Mouse (Mus musculus) right cerebral cortex, postnatal 25 days (tissue): ENCODE data around the gene Bud23.
"Not testable (repeated sequence)": the region's sequence is repeated elsewhere in the genome, so short reads cannot be mapped to it uniquely, and the experiment has no call there.

ENCODE experiments used
- DNase-seq: peaks from one replicate; pipeline ENCODE4 v3.0.0; 2022

Gene Bud23

GRCm38 (mm10) chr5:135070448-135070847 lies 5.7 kb upstream of the Bud23 start:
- DNase-seq, result no peak

GRCm38 (mm10) chr5:135066008-135066407 lies 1.2 kb upstream of the Bud23 start:
- no peak for DNase-seq

GRCm38 (mm10) chr5:135064382-135064766 lies 385 bp downstream of the Bud23 start:
- DNase-seq, result no peak

- peak; percentile 97 for DNase-seq
These were observed 954 bp downstream of the Bud23 start, which contains the start of gene Dnajc30 for GRCm38 (mm10) chr5:135063629-135064381. Dnajc30 (plus strand) TSS chr5:135064202.

GRCm38 (mm10) chr5:135053356-135053755 lies 11.4 kb downstream of the Bud23 start:
- no peak for DNase-seq

GRCm38 (mm10) chr5:135049268-135049667 lies 15.5 kb downstream of the Bud23 start:
- DNase-seq, result not testable (repeated sequence)

GRCm38 (mm10) chr5:135048539-135048938 lies 16.2 kb downstream of the Bud23 start:
- no peak for DNase-seq

GRCm38 (mm10) chr5:135044575-135044974 lies 20.2 kb downstream of the Bud23 start:
- no peak for DNase-seq

- DNase-seq, result no peak
These were observed 22.5 kb downstream of the Bud23 start for GRCm38 (mm10) chr5:135042105-135042788.

- peak; percentile 55 for DNase-seq
These were observed 24.0 kb downstream of the Bud23 start for GRCm38 (mm10) chr5:135040777-135041176.

GRCm38 (mm10) chr5:135040059-135040458 lies 24.7 kb downstream of the Bud23 start:
- peak; percentile 65 for DNase-seq

GRCm38 (mm10) chr5:135039541-135039940 lies 25.2 kb downstream of the Bud23 start:
- DNase-seq, result no peak

GRCm38 (mm10) chr5:135037946-135038345 lies 26.8 kb downstream of the Bud23 start:
- no peak for DNase-seq

GRCm38 (mm10) chr5:135035608-135036359 lies 29.0 kb downstream of the Bud23 start:
- DNase-seq, result peak; percentile 64

- no peak for DNase-seq
These were observed 30.2 kb downstream of the Bud23 start for GRCm38 (mm10) chr5:135034593-135034992.

GRCm38 (mm10) chr5:135032581-135032980 lies 32.2 kb downstream of the Bud23 start:
- no peak for DNase-seq

GRCm38 (mm10) chr5:135029007-135029854 lies 35.5 kb downstream of the Bud23 start:
- peak; percentile 78 for DNase-seq

- peak; percentile 71 for DNase-seq
These were observed 38.9 kb downstream of the Bud23 start for GRCm38 (mm10) chr5:135025899-135026298.

GRCm38 (mm10) chr5:135024665-135025224 lies 40.0 kb downstream of the Bud23 start:
- no peak for DNase-seq

- peak; percentile 89 for DNase-seq
These were observed 41.2 kb downstream of the Bud23 start, which contains the start of gene Stx1a for GRCm38 (mm10) chr5:135023344-135024173. Stx1a (plus strand) TSS chr5:135023482.

GRCm38 (mm10) chr5:135021814-135022213 lies 42.9 kb downstream of the Bud23 start:
- DNase-seq, result no peak
